Mouse (Mus musculus) erythroblast, embryonic 14.5 days (primary cell): ENCODE results near the gene Sirt5. TPM values are rescaled to one million over a fixed set of nuclear protein-coding genes. Genes with fewer than 3 reads are reported as not detected.

Source experiments
- H3K27me3 ChIP-seq: 2 replicates; pipeline ENCODE4 v1.6.1; 2012; ENCODE audit warnings: inconsistent platforms; ENCODE audit not compliant: control insufficient read depth
- H3K36me3 ChIP-seq: 2 replicates; pipeline ENCODE4 v1.6.1; 2012; ENCODE audit warnings: mild to moderate bottlenecking, inconsistent platforms; ENCODE audit not compliant: control insufficient read depth
- H3K4me1 ChIP-seq: 2 replicates; pipeline ENCODE4 v1.6.1; 2012; ENCODE audit warnings: inconsistent platforms; ENCODE audit not compliant: control insufficient read depth
- H3K4me3 ChIP-seq: replicated peaks from 2 replicates; pipeline ENCODE3; 2012; ENCODE audit warnings: moderate library complexity, mild to moderate bottlenecking, inconsistent platforms
- H3K9me3 ChIP-seq: 2 replicates; pipeline ENCODE4 v1.6.1; 2012; ENCODE audit warnings: low read length, inconsistent platforms, mixed read lengths; ENCODE audit not compliant: control insufficient read depth
- GATA1 ChIP-seq: IDR thresholded peaks from 2 replicates; pipeline ENCODE4 v1.6.1; 2012; ENCODE audit warnings: low read length, inconsistent platforms, mixed read lengths
- TAL1 ChIP-seq: IDR thresholded peaks from 3 replicates; pipeline ENCODE4 v1.6.1; 2012; ENCODE audit warnings: low read length, inconsistent platforms, mixed read lengths
- polyA plus RNA-seq: library from polyadenylated mRNA; stranded (reverse); fragments of >175 nt; gene quantifications from 2 replicates; pipeline ENCODE4 v1.2.3, GENCODE M21; 2012

Sirt5 gene
- polyA plus RNA-seq, 1 experiment, result 0.14 TPM

GRCm38 (mm10) chr13:43370063-43370462 lies 4.8 kb downstream of the Sirt5 start:
- Histone ChIP-seq H3K36me3 (peaks cover 12% of the 10 kb centered on the region), H3K9me3 (peaks cover 8% of the 10 kb centered on the region; the same call in 1 of the 2 replicates), H3K4me1 (peaks cover 10% of the 10 kb centered on the region), H3K4me3 (no peak overlapping the region), H3K27me3 (no peaks in the 10 kb centered on the region)
- TF ChIP-seq TAL1 (no peak), GATA1 (no peak)

DNA sequence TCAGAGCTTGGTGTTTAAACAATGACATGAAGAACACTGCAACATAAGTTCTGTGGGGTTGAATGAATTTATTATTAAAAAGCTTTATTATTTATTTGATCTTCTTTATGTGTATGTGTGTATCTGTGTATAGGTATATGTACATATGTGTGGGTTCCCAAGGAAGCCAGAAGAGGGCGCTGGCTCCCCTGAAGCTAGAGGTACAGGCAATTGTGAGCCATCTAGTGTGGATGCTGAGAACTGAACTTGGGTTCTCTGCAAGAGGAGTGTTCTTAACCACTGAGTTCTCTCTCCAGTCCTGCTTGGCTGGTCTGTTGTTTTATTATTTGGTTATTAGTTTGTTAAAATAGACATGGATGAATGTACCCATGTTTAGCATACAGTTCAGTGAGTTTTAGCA lies 7.6 kb downstream of the Sirt5 start:
- TF ChIP-seq GATA1, result no peak
- TF ChIP-seq TAL1, result no peak
- H3K9me3 ChIP-seq, result peaks cover 8% of the 10 kb centered on the region; the same call in 1 of the 2 replicates
- no peak overlapping the region for H3K4me3 ChIP-seq
- H3K4me1 ChIP-seq, result no peaks in the 10 kb centered on the region
- no peaks in the 10 kb centered on the region for H3K27me3 ChIP-seq
- H3K36me3 ChIP-seq, result peaks cover 16% of the 10 kb centered on the region

DNA sequence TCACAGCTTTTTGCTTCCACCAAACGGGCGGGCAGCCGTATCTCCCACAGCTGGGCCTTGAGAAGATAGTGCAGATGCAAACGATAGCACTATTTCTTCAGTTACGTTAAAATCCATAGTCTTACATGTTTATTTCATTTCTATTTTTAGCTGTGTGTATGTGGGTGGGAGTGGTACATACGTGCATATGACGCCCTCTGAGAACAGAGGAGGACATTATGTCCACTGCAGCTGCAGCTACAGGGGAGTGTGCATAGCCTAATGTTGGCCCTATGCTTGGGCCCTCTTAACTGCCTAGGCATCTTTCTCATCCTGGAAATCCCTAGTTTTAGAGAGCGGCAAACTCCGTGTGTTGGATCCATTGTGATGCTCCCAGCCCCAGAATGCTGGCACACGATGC lies 8.9 kb downstream of the Sirt5 start:
- Histone ChIP-seq H3K9me3 (peaks cover 8% of the 10 kb centered on the region; the same call in 1 of the 2 replicates), H3K4me3 (no peak overlapping the region), H3K27me3 (no peaks in the 10 kb centered on the region), H3K36me3 (peaks cover 16% of the 10 kb centered on the region), H3K4me1 (no peaks in the 10 kb centered on the region)
- TF ChIP-seq GATA1 (no peak), TAL1 (no peak)

DNA sequence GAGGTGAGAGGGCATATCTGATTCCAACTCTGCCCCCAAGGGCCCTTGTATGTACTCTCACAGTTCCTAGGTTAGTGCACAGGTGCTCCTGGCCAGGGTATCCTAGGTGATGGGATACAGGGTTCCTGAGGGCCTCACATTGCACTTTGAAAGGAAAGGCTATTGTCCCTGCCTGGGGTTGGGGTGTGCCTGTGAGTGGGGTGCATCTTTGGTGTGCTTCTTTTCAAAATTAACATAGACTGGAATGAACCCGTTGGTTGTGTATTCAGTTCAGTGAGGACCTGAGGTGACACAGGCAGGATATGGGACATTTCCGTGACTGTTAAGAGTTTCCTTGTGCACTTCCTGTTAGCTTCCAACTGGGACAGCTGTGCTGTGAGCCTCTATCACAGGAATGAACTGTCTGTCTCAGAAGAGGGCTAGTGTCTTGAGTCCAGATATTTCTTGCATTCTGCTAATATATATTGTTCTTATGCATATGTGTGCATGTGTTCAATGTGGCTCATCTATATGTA lies 9.7 kb downstream of the Sirt5 start:
- no peaks in the 10 kb centered on the region for H3K27me3 ChIP-seq
- no peaks in the 10 kb centered on the region for H3K4me1 ChIP-seq
- peaks cover 16% of the 10 kb centered on the region for H3K36me3 ChIP-seq
- H3K9me3 ChIP-seq, result peaks cover 8% of the 10 kb centered on the region; the same call in 1 of the 2 replicates
- no peak overlapping the region for H3K4me3 ChIP-seq
- TF ChIP-seq TAL1 (no peak), GATA1 (no peak)

GRCm38 (mm10) chr13:43379989-43380388 lies 14.7 kb downstream of the Sirt5 start:
- Histone ChIP-seq H3K4me3 (no peak overlapping the region), H3K4me1 (no peaks in the 10 kb centered on the region), H3K27me3 (no peaks in the 10 kb centered on the region), H3K9me3 (no peaks in the 10 kb centered on the region), H3K36me3 (peaks cover 3% of the 10 kb centered on the region; the same call in 1 of the 2 replicates)
- no peak for TF ChIP-seq TAL1
- TF ChIP-seq GATA1, result no peak

DNA sequence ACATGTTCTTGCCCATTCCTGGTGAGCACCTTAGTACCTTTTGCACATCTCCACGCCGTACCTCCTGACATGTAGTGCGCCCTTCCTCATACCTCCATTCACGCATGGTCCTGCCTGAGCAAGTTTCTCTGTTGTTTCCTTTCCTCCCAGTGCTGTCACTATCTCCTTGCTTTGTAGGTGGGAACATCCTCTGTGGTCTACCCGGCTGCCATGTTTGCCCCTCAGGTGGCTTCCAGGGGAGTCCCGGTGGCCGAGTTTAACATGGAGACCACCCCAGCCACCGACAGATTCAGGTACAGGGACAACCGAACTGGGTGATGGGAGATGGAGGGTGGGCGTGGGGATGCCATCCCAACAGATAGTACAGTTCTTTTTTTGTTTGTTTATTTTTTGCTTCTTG lies 20.0 kb downstream of the Sirt5 start:
- H3K36me3 ChIP-seq, result no peaks in the 10 kb centered on the region; the same call in 1 of the 2 replicates
- H3K4me1 ChIP-seq, result no peaks in the 10 kb centered on the region
- no peak overlapping the region for H3K4me3 ChIP-seq
- H3K9me3 ChIP-seq, result peaks cover 3% of the 10 kb centered on the region
- TF ChIP-seq GATA1 (no peak), TAL1 (no peak)
- no peaks in the 10 kb centered on the region for H3K27me3 ChIP-seq

DNA sequence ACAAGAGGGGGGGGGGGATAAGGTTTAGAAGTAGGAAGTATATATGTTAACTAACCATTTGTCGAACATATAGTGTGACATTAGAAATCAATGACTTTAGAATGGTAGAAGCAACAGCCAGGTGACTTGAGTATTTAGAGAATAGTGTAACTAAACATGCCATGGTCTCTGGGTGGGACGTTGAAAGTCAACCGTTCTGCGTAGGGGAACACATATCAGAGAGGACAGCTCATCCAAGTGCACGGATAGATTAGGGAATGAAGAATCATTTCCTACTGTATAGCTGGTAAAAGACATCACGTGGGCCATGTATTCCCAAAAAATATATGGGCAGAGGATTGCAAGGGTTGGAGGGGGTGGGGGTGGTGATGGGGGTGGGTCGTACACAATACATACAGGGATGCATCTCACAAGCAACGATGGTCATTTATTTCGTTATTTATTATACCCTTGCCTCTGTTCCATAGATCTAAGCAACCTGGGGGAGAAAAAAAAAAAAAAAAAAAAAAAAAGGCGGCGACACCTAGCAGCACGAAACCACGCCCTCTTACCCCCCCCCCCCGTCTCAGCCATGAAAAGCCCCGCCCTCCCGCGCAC lies 32.5 kb downstream of the Sirt5 start:
- H3K36me3 ChIP-seq, result peaks cover 36% of the 10 kb centered on the region
- TF ChIP-seq GATA1 (no peak), TAL1 (no peak)
- peaks cover 7% of the 10 kb centered on the region for H3K9me3 ChIP-seq
- no peaks in the 10 kb centered on the region for H3K27me3 ChIP-seq
- peak overlapping the region; percentile 96 for H3K4me3 ChIP-seq
- peaks cover 15% of the 10 kb centered on the region for H3K4me1 ChIP-seq

GRCm38 (mm10) chr13:43398297-43399080 lies 33.2 kb downstream of the Sirt5 start, which contains the start of gene Nol7:
Gene Nol7, plus strand, starts transcription at chr13:43398390.
- peaks cover 43% of the 10 kb centered on the region for H3K36me3 ChIP-seq
- TF ChIP-seq GATA1 (no peak), TAL1 (no peak)
- no peaks in the 10 kb centered on the region for H3K27me3 ChIP-seq
- H3K4me1 ChIP-seq, result peaks cover 15% of the 10 kb centered on the region
- H3K9me3 ChIP-seq, result peaks cover 7% of the 10 kb centered on the region
- peak within 1 kb of the TSS; percentile 96 for H3K4me3 ChIP-seq

- H3K4me1 ChIP-seq, result peaks cover 15% of the 10 kb centered on the region
- peaks cover 4% of the 10 kb centered on the region for H3K9me3 ChIP-seq
- no peaks in the 10 kb centered on the region for H3K27me3 ChIP-seq
- TF ChIP-seq TAL1 (no peak), GATA1 (no peak)
- H3K36me3 ChIP-seq, result peaks cover 54% of the 10 kb centered on the region
- peak overlapping the region; percentile 96 for H3K4me3 ChIP-seq
Measured at GRCm38 (mm10) chr13:43399576-43399975, 34.3 kb downstream of the Sirt5 start.

DNA sequence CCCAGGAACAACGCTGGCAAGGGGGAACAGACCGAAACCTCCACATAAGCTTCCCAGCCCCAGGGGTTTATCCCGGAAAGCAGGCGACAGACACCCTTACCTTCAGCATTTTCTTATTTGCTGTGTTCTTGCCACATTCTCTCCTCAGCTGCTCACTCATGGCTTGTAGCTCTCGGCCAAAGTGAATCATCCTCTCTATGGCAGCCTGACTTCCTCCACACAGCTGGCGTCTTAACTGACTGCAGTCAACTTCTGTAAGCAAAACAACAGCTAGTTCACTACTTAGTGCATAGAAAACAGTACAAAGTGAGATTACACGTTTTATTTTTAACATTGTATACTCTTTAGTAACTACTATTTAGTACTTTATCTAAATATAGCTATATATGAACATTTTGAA lies 47.0 kb downstream of the Sirt5 start:
- H3K36me3 ChIP-seq, result peaks cover 85% of the 10 kb centered on the region
- TF ChIP-seq GATA1, result no peak
- no peaks in the 10 kb centered on the region for H3K9me3 ChIP-seq
- H3K27me3 ChIP-seq, result no peaks in the 10 kb centered on the region
- H3K4me3 ChIP-seq, result no peak overlapping the region
- H3K4me1 ChIP-seq, result no peaks in the 10 kb centered on the region
